Comparison of ENCODE assay signal across 7 mouse cellular contexts in genomic region chr9:90446957-90447356, GRCm38 (mm10).
DNase-seq lines count a peak whose midpoint lies in the region; ATAC-seq and TF ChIP-seq lines count a peak whose summit lies in the region.

No protein-coding gene starts in this region.

- DNase-seq in kidney, postnatal 14 days = peak; percentile 12
- DNase-seq in ZHBTc4 (ENCODE audit: low read depth, low spot score) = peak; percentile 61
- DNase-seq in lung, postnatal 36 days = peak; percentile 28
- DNase-seq in MN1 (ENCODE audit: low spot score) = no peak

- ATAC-seq in kidney, embryonic 14.5 days (ENCODE audit: low FRiP score, low TSS enrichment) = no peak
- ATAC-seq in erythroid progenitor cell, adult 5-6 weeks (replicated peaks; ENCODE audit: low FRiP score, poor library complexity, severe bottlenecking) = peak; percentile 76; the same call in 1 of the 2 replicates

- peak; percentile 71 for TF ChIP-seq CTCF in E14TG2a.4 (conservative IDR thresholded peaks at IDR 0.05; ENCODE audit: low read length)

- no peak overlapping the region for H3K4me3 ChIP-seq in kidney, embryonic 14.5 days (ENCODE audit: low read length)
- H3K4me3 ChIP-seq in E14TG2a.4 (replicated peaks; ENCODE audit: low read length) = no peak overlapping the region

- H3K9ac ChIP-seq in kidney, embryonic 14.5 days (ENCODE audit: low read depth, low read length) = no peak overlapping the region

- H3K27ac ChIP-seq in kidney, embryonic 14.5 days (ENCODE audit: low read depth, low read length) = no peak overlapping the region

- H3K4me1 ChIP-seq in kidney, embryonic 14.5 days (ENCODE audit: control insufficient read depth, insufficient read depth, low read length) = no peaks in the 10 kb centered on the region
- no peaks in the 10 kb centered on the region for H3K4me1 ChIP-seq in E14TG2a.4 (replicated peaks; ENCODE audit: low read depth, low read length)

- no peaks in the 10 kb centered on the region for H3K27me3 ChIP-seq in kidney, embryonic 14.5 days (ENCODE audit: control insufficient read depth, insufficient read depth, low read length)
- no peaks in the 10 kb centered on the region for H3K27me3 ChIP-seq in E14TG2a.4 (ENCODE audit: insufficient read depth, low read length)

- WGBS in kidney, embryonic 14.5 days = 19% methylated on average over 4 of the region's 4 CpGs

- no peak overlapping the region for H3K4me2 ChIP-seq in kidney, embryonic 14.5 days (replicated peaks; ENCODE audit: low read depth, low read length)

- H3K36me3 ChIP-seq in kidney, embryonic 14.5 days (ENCODE audit: control insufficient read depth, insufficient read depth, low read length) = no peaks in the 10 kb centered on the region
- no peaks in the 10 kb centered on the region for H3K36me3 ChIP-seq in E14TG2a.4 (ENCODE audit: insufficient read depth, low read length)

- no peaks in the 10 kb centered on the region for H3K9me3 ChIP-seq in kidney, embryonic 14.5 days (ENCODE audit: control insufficient read depth, low read length)
- H3K9me3 ChIP-seq in E14TG2a.4 (ENCODE audit: low read length) = no peaks in the 10 kb centered on the region
